36 mouse cellular contexts compared by ENCODE assay signal in the genomic region with DNA sequence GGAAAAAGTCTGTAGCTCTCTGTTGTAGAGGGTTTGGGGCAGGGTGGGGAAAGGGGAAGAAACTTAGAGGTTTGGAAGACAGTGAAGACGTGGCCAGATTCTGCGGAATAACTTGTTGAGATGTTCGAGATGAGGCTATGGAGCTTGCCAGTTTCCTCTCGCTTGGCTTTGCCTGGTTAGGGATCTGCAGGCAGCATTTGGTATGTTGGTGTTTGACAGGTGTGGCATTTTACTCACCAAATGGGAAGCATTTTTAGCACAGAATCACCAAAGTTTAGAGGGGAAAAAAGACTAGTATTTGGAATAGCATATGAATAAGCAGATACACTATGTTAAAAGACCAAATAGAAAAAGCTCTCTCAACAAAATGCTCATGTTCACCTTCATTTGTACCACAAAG. TPM values are rescaled to one million over a fixed set of nuclear protein-coding genes. Genes with fewer than 3 reads are reported as not detected.
"Had no signal": no experiment of that assay in that cellular context is flagged by ENCODE, and none has a peak within 500 bp of the region (broad histone marks: within the 10 kb centered on the region; RNA-seq: fewer than 3 reads in every experiment).

No protein-coding gene starts in this region.

- DNase-seq: left cerebral cortex, postnatal 4 days; liver; liver, embryonic 13.5 days; liver, postnatal 0 days; lung, adult 18-20 months; lung, adult 2 months; lung, embryonic 14.5 days; lung, postnatal 10 days; lung, postnatal 14 days; lung, postnatal 36 days; lung, postnatal 4 days; midbrain, embryonic 14.5 days had no signal

- ATAC-seq: liver, embryonic 12.5 days; liver, postnatal 0 days; lung, postnatal 0 days; midbrain, embryonic 13.5 days; midbrain, embryonic 15.5 days; midbrain, embryonic 16.5 days had no signal

- H3K4me3 ChIP-seq: limb, embryonic 10.5 days; limb, embryonic 12.5 days; limb, embryonic 13.5 days; limb, embryonic 15.5 days; liver, embryonic 12.5 days; liver, embryonic 13.5 days; liver, embryonic 15.5 days; lung, embryonic 15.5 days; megakaryocyte, embryonic 14.5 days; midbrain, embryonic 10.5 days; midbrain, embryonic 12.5 days; midbrain, embryonic 13.5 days; midbrain, embryonic 15.5 days; myocyte; neural tube, embryonic 12.5 days had no signal

- H3K27me3 ChIP-seq: limb, embryonic 12.5 days; limb, embryonic 13.5 days; limb, embryonic 15.5 days; liver, embryonic 12.5 days; liver, embryonic 13.5 days; liver, embryonic 15.5 days; lung, embryonic 15.5 days; midbrain, embryonic 12.5 days; midbrain, embryonic 13.5 days; midbrain, embryonic 15.5 days; neural tube, embryonic 12.5 days had no signal

- H3K4me2 ChIP-seq: limb, embryonic 12.5 days; limb, embryonic 13.5 days; limb, embryonic 15.5 days; liver, embryonic 11.5 days; liver, embryonic 12.5 days; liver, embryonic 13.5 days; liver, embryonic 15.5 days; lung, embryonic 14.5 days; lung, embryonic 15.5 days; midbrain, embryonic 11.5 days; midbrain, embryonic 12.5 days; midbrain, embryonic 13.5 days; midbrain, embryonic 15.5 days; neural tube, embryonic 12.5 days had no signal

- H3K27ac ChIP-seq: limb, embryonic 10.5 days; limb, embryonic 12.5 days; limb, embryonic 13.5 days; limb, embryonic 15.5 days; liver, embryonic 12.5 days; liver, embryonic 13.5 days; liver, embryonic 14.5 days; liver, embryonic 15.5 days; lung, embryonic 15.5 days; macrophage; midbrain, embryonic 10.5 days; midbrain, embryonic 12.5 days; midbrain, embryonic 13.5 days; midbrain, embryonic 15.5 days; neural tube, embryonic 12.5 days had no signal

- H3K36me3 ChIP-seq: limb, embryonic 10.5 days; limb, embryonic 12.5 days; limb, embryonic 13.5 days; limb, embryonic 15.5 days; liver, embryonic 12.5 days; liver, embryonic 13.5 days; liver, embryonic 15.5 days; lung, embryonic 15.5 days; midbrain, embryonic 10.5 days; midbrain, embryonic 12.5 days; midbrain, embryonic 13.5 days; midbrain, embryonic 15.5 days; neural tube, embryonic 12.5 days had no signal

- H3K4me1 ChIP-seq: limb, embryonic 10.5 days; limb, embryonic 12.5 days; limb, embryonic 13.5 days; limb, embryonic 15.5 days; liver, embryonic 12.5 days; liver, embryonic 13.5 days; liver, embryonic 15.5 days; lung, embryonic 15.5 days; megakaryocyte, embryonic 14.5 days; midbrain, embryonic 10.5 days; midbrain, embryonic 12.5 days; midbrain, embryonic 13.5 days; midbrain, embryonic 15.5 days; neural tube, embryonic 12.5 days had no signal

- H3K9ac ChIP-seq: limb, embryonic 12.5 days; limb, embryonic 13.5 days; limb, embryonic 15.5 days; liver, embryonic 12.5 days; liver, embryonic 13.5 days; liver, embryonic 14.5 days; liver, embryonic 15.5 days; liver, postnatal 0 days; lung, embryonic 14.5 days; lung, embryonic 15.5 days; midbrain, embryonic 12.5 days; midbrain, embryonic 13.5 days; midbrain, embryonic 15.5 days; neural tube, embryonic 12.5 days had no signal

- H3K9me3 ChIP-seq: limb, embryonic 10.5 days; limb, embryonic 15.5 days; liver, embryonic 12.5 days; liver, embryonic 13.5 days; liver, embryonic 15.5 days; lung, embryonic 15.5 days; midbrain, embryonic 12.5 days; midbrain, embryonic 13.5 days; midbrain, embryonic 15.5 days; neural tube, embryonic 12.5 days had no signal

RNA-seq across cellular contexts. Expression of a gene that starts 54.0 kb away (rescaled TPM):
- total RNA-seq: liver, adult 2 months; megakaryocyte, adult 5-6 weeks; megakaryocyte-erythroid progenitor cell, adult 5-6 weeks; monocyte, adult 5-6 weeks had no signal
- polyA plus RNA-seq: liver, adult 2 months; liver, postnatal 0 days; lung, embryonic 14.5 days; macrophage; myocyte had no signal
